Mouse (Mus musculus): ENCODE measurements around the gene Rela. TPM values are rescaled to one million over a fixed set of nuclear protein-coding genes. Genes with fewer than 3 reads are reported as not detected.

Gene Rela
- total and polyA plus RNA-seq, 2 experiments from 2014 or later = 31.8 to 34.8 TPM

DNA sequence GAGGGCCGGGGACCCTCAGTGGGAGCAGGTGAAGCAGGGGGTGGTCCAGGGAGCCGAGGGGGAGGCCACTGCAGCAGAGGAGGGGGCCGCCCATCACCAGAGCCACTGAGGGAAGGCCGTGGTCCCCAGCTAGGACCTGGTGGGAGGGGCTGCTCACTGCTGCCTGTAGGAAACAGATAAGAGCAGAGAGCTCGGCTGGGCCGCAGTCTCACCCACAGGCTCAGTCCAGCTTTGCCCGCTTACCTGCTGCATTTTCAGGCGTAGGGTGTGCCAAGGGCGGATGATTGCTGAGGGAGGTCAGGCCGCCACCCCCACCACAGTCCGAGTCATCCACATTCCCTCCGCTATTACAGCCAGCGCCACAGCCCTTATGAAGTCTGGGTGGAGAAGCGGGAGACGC lies 28.2 kb downstream of the Rela start:
- H3K4me3 ChIP-seq (ENCODE audit: low read depth, low read length) = no peak overlapping the region
- H3K4me2 ChIP-seq (ENCODE audit: low read depth, low read length, poor library complexity, severe bottlenecking) = no peak overlapping the region
- no peaks in the 10 kb centered on the region for H3K27me3 ChIP-seq (ENCODE audit: insufficient read depth, low read length)
- H3K9me3 ChIP-seq (ENCODE audit: low read length) = no peaks in the 10 kb centered on the region
- TF ChIP-seq CTCF (IDR thresholded peaks at IDR 0.05) = no peak
- ATAC-seq (ENCODE audit: low FRiP score) (no peak), DNase-seq (ENCODE audit: low spot score) (no peak)
- no peaks in the 10 kb centered on the region for H3K4me1 ChIP-seq (ENCODE audit: insufficient read depth, low read length)
- no peak overlapping the region for H3K27ac ChIP-seq (ENCODE audit: low read depth, low read length)
- H3K36me3 ChIP-seq (ENCODE audit: insufficient read depth, low read length) = peaks cover 47% of the 10 kb centered on the region
- 94% methylated on average over 15 of the region's 15 CpGs for WGBS
- no peak overlapping the region for H3K9ac ChIP-seq (replicated peaks; ENCODE audit: low read length, poor library complexity, severe bottlenecking)

DNA sequence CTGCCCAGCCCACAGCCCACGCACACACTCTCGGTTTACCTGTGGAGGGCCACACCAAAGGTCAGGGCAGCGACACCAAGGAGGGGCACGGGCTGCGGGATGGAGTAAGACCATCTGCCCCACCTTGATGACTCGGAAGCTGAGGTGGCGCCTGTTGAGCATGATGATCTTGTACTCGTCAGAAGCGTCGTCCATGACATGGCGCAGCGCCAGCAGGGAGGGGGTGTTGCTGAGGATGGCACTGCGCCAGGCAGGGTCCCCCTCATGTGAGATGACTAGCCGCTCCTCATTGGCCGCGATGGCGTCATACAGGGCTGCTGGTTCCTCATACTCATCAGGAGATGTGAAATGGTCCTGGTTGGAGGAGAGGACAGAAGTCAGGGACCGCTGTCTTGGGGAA lies 29.1 kb downstream of the Rela start:
- no peaks in the 10 kb centered on the region for H3K27me3 ChIP-seq (ENCODE audit: insufficient read depth, low read length)
- peaks cover 55% of the 10 kb centered on the region for H3K36me3 ChIP-seq (ENCODE audit: insufficient read depth, low read length)
- no peak overlapping the region for H3K4me2 ChIP-seq (ENCODE audit: low read depth, low read length, poor library complexity, severe bottlenecking)
- DNase-seq (ENCODE audit: low spot score) = no peak
- H3K27ac ChIP-seq (ENCODE audit: low read depth, low read length) = no peak overlapping the region
- no peaks in the 10 kb centered on the region for H3K9me3 ChIP-seq (ENCODE audit: low read length)
- no peak overlapping the region for H3K4me3 ChIP-seq (ENCODE audit: low read depth, low read length)
- ATAC-seq (ENCODE audit: low FRiP score) = no peak
- 94% methylated on average over 18 of the region's 18 CpGs for WGBS
- no peak for TF ChIP-seq CTCF (IDR thresholded peaks at IDR 0.05)
- no peaks in the 10 kb centered on the region for H3K4me1 ChIP-seq (ENCODE audit: insufficient read depth, low read length)
- H3K9ac ChIP-seq (replicated peaks; ENCODE audit: low read length, poor library complexity, severe bottlenecking) = no peak overlapping the region

DNA sequence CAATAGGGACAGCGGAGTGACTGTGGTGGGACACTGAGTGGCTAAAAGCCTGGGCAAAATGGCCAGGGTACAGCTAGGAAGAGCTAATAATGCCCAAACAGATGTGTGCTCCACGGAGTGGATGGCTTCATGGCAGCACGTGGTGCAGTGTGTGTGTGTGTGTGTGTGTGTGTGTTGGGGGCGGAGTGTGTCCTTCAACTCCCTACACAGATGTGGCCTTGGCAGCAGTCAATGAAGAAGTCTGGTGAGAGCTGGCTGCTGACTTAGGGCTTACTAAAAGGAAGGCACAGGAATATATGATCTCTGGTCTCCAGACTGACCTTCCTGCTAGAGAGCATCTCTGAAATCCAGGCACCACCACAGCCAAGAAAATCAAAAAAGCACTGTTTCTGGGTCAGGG lies 31.1 kb downstream of the Rela start:
- Histone ChIP-seq H3K9ac (replicated peaks; ENCODE audit: low read length, poor library complexity, severe bottlenecking) (no peak overlapping the region), H3K36me3 (ENCODE audit: insufficient read depth, low read length) (peaks cover 75% of the 10 kb centered on the region), H3K27ac (ENCODE audit: low read depth, low read length) (no peak overlapping the region), H3K27me3 (ENCODE audit: insufficient read depth, low read length) (no peaks in the 10 kb centered on the region), H3K4me2 (ENCODE audit: low read depth, low read length, poor library complexity, severe bottlenecking) (no peak overlapping the region), H3K9me3 (ENCODE audit: low read length) (no peaks in the 10 kb centered on the region), H3K4me1 (ENCODE audit: insufficient read depth, low read length) (no peaks in the 10 kb centered on the region), H3K4me3 (ENCODE audit: low read depth, low read length) (no peak overlapping the region)
- 91% methylated on average over 4 of the region's 4 CpGs for WGBS
- no peak for ATAC-seq (ENCODE audit: low FRiP score)
- no peak for TF ChIP-seq CTCF (IDR thresholded peaks at IDR 0.05)
- DNase-seq (ENCODE audit: low spot score) = no peak

DNA sequence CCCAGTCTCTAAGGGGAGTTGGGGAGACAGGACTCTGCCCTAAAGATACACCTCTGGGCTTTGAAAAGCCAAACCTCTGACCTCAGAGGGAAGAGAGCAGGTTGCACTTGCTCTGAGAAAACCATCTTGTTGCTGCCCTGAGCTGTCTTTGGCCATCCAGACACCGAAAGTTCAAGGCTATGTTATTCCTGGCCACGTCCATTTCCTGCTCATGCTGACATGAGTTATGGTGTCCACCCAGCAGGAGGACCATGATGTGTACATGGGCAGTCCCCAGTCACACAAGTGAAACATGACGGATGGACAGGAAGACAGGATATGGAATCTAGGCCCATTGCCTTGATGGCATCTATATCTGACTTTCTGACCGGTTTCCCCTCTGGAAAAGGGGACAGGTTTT lies 43.1 kb downstream of the Rela start:
- H3K36me3 ChIP-seq (ENCODE audit: insufficient read depth, low read length) = peaks cover 89% of the 10 kb centered on the region
- DNase-seq (ENCODE audit: low spot score) = no peak
- no peak overlapping the region for H3K4me3 ChIP-seq (ENCODE audit: low read depth, low read length)
- H3K27me3 ChIP-seq (ENCODE audit: insufficient read depth, low read length) = no peaks in the 10 kb centered on the region
- H3K9me3 ChIP-seq (ENCODE audit: low read length) = no peaks in the 10 kb centered on the region
- no peak overlapping the region for H3K27ac ChIP-seq (ENCODE audit: low read depth, low read length)
- WGBS = 89% methylated on average over 4 of the region's 4 CpGs
- no peak overlapping the region for H3K9ac ChIP-seq (replicated peaks; ENCODE audit: low read length, poor library complexity, severe bottlenecking)
- TF ChIP-seq CTCF (IDR thresholded peaks at IDR 0.05) = no peak
- no peak for ATAC-seq (ENCODE audit: low FRiP score)
- no peak overlapping the region for H3K4me2 ChIP-seq (ENCODE audit: low read depth, low read length, poor library complexity, severe bottlenecking)
- no peaks in the 10 kb centered on the region for H3K4me1 ChIP-seq (ENCODE audit: insufficient read depth, low read length)

DNA sequence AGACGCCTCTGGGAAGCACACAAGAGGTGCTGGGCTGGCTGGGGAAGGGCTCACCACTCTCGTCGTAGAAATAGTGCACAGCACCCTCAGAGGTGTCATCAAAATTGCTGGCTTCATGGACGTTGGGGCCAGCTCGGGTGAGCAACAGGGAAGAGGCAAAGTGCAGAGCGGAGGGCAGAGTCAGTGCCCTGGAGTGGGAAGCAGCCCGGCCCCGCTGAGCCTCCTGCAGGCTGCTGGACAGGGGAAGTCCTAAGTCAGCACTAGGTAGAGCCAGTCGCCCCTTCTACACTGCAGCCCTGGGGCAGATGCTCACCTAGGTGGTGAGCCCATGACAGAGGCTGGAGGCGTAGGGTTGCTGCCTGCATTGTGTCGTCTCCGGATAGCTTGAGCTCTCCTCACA lies 47.0 kb downstream of the Rela start:
- H3K4me2 ChIP-seq (ENCODE audit: low read depth, low read length, poor library complexity, severe bottlenecking) = no peak overlapping the region
- no peak for DNase-seq (ENCODE audit: low spot score)
- no peak for TF ChIP-seq CTCF (IDR thresholded peaks at IDR 0.05)
- H3K4me3 ChIP-seq (ENCODE audit: low read depth, low read length) = no peak overlapping the region
- peaks cover 75% of the 10 kb centered on the region for H3K36me3 ChIP-seq (ENCODE audit: insufficient read depth, low read length)
- no peak overlapping the region for H3K9ac ChIP-seq (replicated peaks; ENCODE audit: low read length, poor library complexity, severe bottlenecking)
- no peaks in the 10 kb centered on the region for H3K27me3 ChIP-seq (ENCODE audit: insufficient read depth, low read length)
- H3K9me3 ChIP-seq (ENCODE audit: low read length) = no peaks in the 10 kb centered on the region
- no peak for ATAC-seq (ENCODE audit: low FRiP score)
- H3K4me1 ChIP-seq (ENCODE audit: insufficient read depth, low read length) = peaks cover 5% of the 10 kb centered on the region
- H3K27ac ChIP-seq (ENCODE audit: low read depth, low read length) = no peak overlapping the region
- WGBS = 95% methylated on average over 12 of the region's 12 CpGs

DNA sequence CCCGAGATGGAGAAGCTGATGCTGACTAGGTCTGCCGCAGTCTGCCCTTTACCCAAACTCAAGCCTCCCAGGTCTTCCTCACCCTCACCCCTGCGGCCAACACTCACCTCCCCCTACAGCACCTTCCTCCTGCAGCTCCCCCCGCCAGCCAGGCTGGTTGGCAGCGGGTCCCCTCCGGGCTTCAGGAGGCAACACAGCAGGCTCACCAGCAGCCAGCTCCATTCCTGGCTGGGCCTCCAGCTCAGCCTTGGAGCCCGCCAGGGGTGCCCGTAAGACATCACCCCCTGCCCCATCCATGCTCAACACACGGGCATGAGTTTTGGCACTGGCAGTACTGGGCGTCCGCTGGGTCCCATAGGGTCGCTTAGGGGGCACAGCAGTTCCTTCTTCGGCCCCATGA lies 47.7 kb downstream of the Rela start:
- Histone ChIP-seq H3K9me3 (ENCODE audit: low read length) (no peaks in the 10 kb centered on the region), H3K27ac (ENCODE audit: low read depth, low read length) (no peak overlapping the region), H3K9ac (replicated peaks; ENCODE audit: low read length, poor library complexity, severe bottlenecking) (no peak overlapping the region), H3K4me3 (ENCODE audit: low read depth, low read length) (no peak overlapping the region), H3K27me3 (ENCODE audit: insufficient read depth, low read length) (no peaks in the 10 kb centered on the region), H3K36me3 (ENCODE audit: insufficient read depth, low read length) (peaks cover 67% of the 10 kb centered on the region), H3K4me1 (ENCODE audit: insufficient read depth, low read length) (peaks cover 6% of the 10 kb centered on the region), H3K4me2 (ENCODE audit: low read depth, low read length, poor library complexity, severe bottlenecking) (no peak overlapping the region)
- no peak for TF ChIP-seq CTCF (IDR thresholded peaks at IDR 0.05)
- ATAC-seq (ENCODE audit: low FRiP score) (no peak), DNase-seq (ENCODE audit: low spot score) (no peak)
- 91% methylated on average over 13 of the region's 13 CpGs for WGBS

All from midbrain, postnatal 0 days (tissue).